Mouse (Mus musculus) forebrain, embryonic 10.5 days (tissue): Measurements from ENCODE around the gene Cbr1. TPM values are rescaled to one million over a fixed set of nuclear protein-coding genes. Genes with fewer than 3 reads are reported as not detected.
A peak's percentile ranks its signal among the peaks of the same experiment; 100 is the strongest.
"Not testable (repeated sequence)": the region's sequence is repeated elsewhere in the genome, so short reads cannot be mapped to it uniquely, and the experiment has no call there.

ENCODE experiments used
- DNase-seq: peaks from one replicate; pipeline ENCODE4 v3.0.0-alpha.2; 2017; ENCODE audit warnings: low spot score; ENCODE audit errors: extremely low spot score
- H3K27ac ChIP-seq: fragments of 300-500 bp; sonication (generic); 2 replicates; pipeline ENCODE4 v1.5.1; 2016; ENCODE audit warnings: mild to moderate bottlenecking
- H3K27me3 ChIP-seq: fragments of 300-500 bp; sonication (generic); 2 replicates; pipeline ENCODE4 v1.6.1; 2016; ENCODE audit warnings: mild to moderate bottlenecking; ENCODE audit not compliant: poor library complexity, severe bottlenecking
- H3K36me3 ChIP-seq: fragments of 300-500 bp; sonication (generic); replicated peaks from 2 replicates; pipeline ENCODE4 v1.6.1; 2016; ENCODE audit warnings: mild to moderate bottlenecking, moderate library complexity
- H3K4me1 ChIP-seq: fragments of 300-500 bp; sonication (generic); 2 replicates; pipeline ENCODE4 v1.6.1; 2016
- H3K4me3 ChIP-seq: fragments of 300-500 bp; sonication (generic); 2 replicates; pipeline ENCODE4 v1.5.1; 2016; ENCODE audit warnings: mild to moderate bottlenecking, moderate library complexity
- H3K9me3 ChIP-seq: fragments of 300-500 bp; sonication (generic); 2 replicates; pipeline ENCODE4 v1.6.1; 2016; ENCODE audit warnings: mild to moderate bottlenecking, moderate library complexity
- WGBS: fragments of 180-500 bp; shearing (Covaris S2); methylation state at CpG from one replicate; pipeline ENCODE4 v1.1.7; 2016; 5-methylcytosine and 5-hydroxymethylcytosine counted together
- polyA plus RNA-seq: library from polyadenylated mRNA; unstranded; fragments of >200 nt; fragmentation: Nextera tagmentation; extraction: Ambion mirVana; gene quantifications from 2 replicates; pipeline ENCODE4 v1.2.1, GENCODE M21; 2016

The Cbr1 gene
- polyA plus RNA-seq, 1 experiment from 2014 or later, result 84.7 TPM

DNA sequence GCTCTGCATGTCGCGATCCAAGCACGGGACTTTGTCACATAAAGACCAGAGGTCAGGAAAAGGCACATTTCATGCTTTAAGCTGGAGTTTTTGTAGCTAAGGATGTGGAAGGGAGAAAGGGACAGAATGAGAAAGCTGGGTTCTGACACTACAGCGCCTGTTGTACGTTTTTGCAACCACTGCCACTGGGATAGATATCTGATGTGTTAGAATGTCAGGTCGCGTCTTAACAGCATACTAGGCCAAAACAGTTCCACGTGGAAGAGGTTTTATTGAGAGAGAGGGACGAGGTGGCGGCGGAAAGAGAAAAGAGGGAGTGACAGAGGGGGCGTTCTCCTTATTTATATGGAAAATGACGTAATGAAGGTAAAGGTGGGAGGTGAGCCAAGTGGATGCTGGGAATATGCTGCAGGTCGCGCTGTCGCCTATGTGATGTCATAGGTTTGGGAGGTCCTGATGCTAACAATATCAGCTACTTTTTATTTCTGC is 1.1 kb upstream of the Cbr1 start:
- Histone ChIP-seq H3K4me3 (peak overlapping the region; percentile 68), H3K9me3 (no peaks in the 10 kb centered on the region), H3K4me1 (peaks cover 36% of the 10 kb centered on the region), H3K36me3 (peaks cover 5% of the 10 kb centered on the region; the same call in 1 of the 2 replicates), H3K27ac (peak overlapping the region; percentile 91), H3K27me3 (peaks cover 9% of the 10 kb centered on the region; the same call in 1 of the 2 replicates)
- DNase-seq, result peak; percentile 35
- 3% methylated on average over 16 of the region's 16 CpGs for WGBS

DNA sequence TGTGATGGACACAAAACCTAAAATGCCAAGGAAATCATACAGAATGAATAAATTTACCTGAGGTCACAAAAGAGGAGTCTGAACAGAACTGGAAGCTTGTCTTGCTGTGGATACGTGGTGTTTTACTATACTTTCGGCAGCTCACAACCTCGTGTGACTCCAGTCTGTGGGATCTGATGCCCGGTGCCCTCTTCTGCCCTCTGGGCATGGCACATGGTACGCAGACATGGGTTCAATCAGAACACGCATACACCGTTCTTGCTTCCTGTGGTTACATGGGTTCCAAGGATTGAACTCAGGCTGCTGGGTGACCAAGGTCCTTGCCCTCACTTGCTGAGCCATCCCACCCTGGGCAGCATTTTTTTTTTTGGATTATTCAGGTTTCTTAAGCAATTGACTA is 493 bp downstream of the Cbr1 start:
- DNase-seq, result no peak
- 86% methylated on average over 7 of the region's 7 CpGs for WGBS
- peaks cover 22% of the 10 kb centered on the region for H3K36me3 ChIP-seq

DNA sequence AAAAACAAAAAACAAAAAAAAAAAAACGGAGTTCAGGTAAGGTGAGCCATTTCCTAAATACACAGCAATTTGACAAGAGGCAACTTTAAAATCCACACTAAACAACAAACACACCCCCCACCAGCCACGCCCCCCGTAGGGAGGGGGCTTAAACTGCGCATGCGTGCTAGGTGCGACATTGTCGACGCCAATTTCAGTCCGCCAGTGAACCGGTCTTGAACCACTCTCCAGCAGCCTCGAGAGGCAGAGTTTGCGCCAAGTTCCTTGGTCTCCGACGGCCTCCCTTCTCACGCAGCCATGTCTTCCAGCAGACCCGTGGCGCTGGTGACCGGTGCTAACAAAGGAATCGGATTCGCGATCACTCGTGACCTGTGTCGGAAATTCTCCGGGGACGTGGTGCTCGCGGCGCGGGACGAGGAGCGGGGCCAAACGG is 2.0 kb downstream of the Cbr1 start:
- Histone ChIP-seq H3K36me3 (peaks cover 32% of the 10 kb centered on the region), H3K27ac (peak overlapping the region; percentile 88), H3K9me3 (no peaks in the 10 kb centered on the region), H3K4me1 (peaks cover 36% of the 10 kb centered on the region), H3K27me3 (peaks cover 9% of the 10 kb centered on the region; the same call in 1 of the 2 replicates), H3K4me3 (peak overlapping the region; percentile 74)
- WGBS, result under 1% methylated on average over 32 of the region's 32 CpGs
- DNase-seq, result peak; percentile 78

More for the DNA sequence above, 493 bp downstream of the Cbr1 start:
- no peak overlapping the region for H3K27ac ChIP-seq
- no peak overlapping the region for H3K4me3 ChIP-seq
- peaks cover 9% of the 10 kb centered on the region; the same call in 1 of the 2 replicates for H3K27me3 ChIP-seq
- H3K9me3 ChIP-seq, result no peaks in the 10 kb centered on the region
- H3K4me1 ChIP-seq, result peaks cover 36% of the 10 kb centered on the region

DNA sequence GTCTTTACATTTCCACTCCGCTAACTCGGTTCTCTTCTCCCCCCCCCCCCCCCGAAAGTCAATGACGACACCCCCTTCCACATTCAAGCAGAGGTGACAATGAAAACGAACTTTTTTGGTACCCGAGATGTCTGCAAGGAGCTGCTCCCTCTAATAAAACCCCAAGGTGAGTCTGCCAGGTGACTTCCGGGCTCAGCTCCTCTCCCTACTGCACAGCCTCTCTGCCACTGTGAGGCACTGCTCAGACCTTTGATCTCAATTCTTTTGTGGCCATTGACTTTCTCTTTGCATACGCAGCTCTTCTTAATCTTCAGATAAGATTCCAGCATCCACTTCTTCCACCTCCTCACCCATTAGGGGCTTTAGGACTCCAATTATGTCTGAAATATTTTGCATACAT is 3.1 kb downstream of the Cbr1 start:
- WGBS, result 73% methylated on average over 8 of the region's 8 CpGs
- Histone ChIP-seq H3K36me3 (peaks cover 32% of the 10 kb centered on the region), H3K4me1 (peaks cover 32% of the 10 kb centered on the region), H3K4me3 (peak overlapping the region; percentile 74; the same call in 1 of the 2 replicates), H3K9me3 (no peaks in the 10 kb centered on the region), H3K27ac (no peak overlapping the region), H3K27me3 (peaks cover 9% of the 10 kb centered on the region; the same call in 1 of the 2 replicates)
- no peak for DNase-seq

DNA sequence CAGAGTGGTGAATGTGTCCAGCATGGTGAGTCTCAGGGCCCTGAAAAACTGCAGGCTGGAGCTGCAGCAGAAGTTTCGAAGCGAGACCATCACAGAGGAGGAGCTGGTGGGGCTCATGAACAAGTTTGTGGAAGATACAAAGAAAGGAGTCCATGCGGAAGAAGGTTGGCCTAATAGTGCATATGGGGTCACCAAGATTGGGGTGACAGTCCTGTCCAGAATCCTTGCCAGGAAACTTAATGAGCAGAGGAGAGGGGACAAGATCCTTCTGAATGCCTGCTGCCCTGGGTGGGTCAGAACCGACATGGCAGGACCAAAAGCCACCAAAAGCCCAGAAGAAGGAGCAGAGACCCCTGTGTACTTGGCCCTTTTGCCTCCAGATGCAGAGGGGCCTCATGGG is 4.1 kb downstream of the Cbr1 start:
- DNase-seq, result no peak
- Histone ChIP-seq H3K27ac (no peak overlapping the region), H3K4me3 (no peak overlapping the region), H3K27me3 (peaks cover 9% of the 10 kb centered on the region; the same call in 1 of the 2 replicates), H3K9me3 (no peaks in the 10 kb centered on the region), H3K36me3 (peaks cover 32% of the 10 kb centered on the region), H3K4me1 (peaks cover 22% of the 10 kb centered on the region)
- WGBS, result 94% methylated on average over 4 of the region's 4 CpGs

DNA sequence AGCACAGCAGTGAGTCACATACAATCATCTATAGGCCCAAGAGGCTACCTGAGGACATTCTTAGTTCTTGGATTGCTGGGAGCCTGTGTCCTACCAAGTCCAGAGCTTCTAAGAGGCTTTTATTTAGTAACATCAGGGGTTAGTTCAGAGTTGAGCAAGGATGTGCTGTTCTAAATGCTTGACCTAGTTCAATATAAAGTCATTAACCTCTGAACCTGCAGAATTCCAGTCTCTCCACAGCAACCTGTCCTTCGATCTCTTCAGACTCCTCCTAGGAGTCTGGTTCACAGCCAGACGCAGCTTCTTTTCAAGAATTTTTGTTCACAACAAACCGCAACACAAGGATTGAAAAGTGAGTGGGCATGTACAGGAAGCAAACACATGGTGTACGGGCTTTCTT is 5.3 kb downstream of the Cbr1 start:
- peaks cover 32% of the 10 kb centered on the region for H3K36me3 ChIP-seq
- H3K4me3 ChIP-seq, result no peak overlapping the region
- H3K4me1 ChIP-seq, result peaks cover 14% of the 10 kb centered on the region
- 94% methylated on average over 4 of the region's 4 CpGs for WGBS
- no peak for DNase-seq
- H3K9me3 ChIP-seq, result no peaks in the 10 kb centered on the region
- 0 out of 2 replicates have a peak, but pooled peaks cover under 1% of the 10 kb centered on the region for H3K27me3 ChIP-seq
- H3K27ac ChIP-seq, result no peak overlapping the region

DNA sequence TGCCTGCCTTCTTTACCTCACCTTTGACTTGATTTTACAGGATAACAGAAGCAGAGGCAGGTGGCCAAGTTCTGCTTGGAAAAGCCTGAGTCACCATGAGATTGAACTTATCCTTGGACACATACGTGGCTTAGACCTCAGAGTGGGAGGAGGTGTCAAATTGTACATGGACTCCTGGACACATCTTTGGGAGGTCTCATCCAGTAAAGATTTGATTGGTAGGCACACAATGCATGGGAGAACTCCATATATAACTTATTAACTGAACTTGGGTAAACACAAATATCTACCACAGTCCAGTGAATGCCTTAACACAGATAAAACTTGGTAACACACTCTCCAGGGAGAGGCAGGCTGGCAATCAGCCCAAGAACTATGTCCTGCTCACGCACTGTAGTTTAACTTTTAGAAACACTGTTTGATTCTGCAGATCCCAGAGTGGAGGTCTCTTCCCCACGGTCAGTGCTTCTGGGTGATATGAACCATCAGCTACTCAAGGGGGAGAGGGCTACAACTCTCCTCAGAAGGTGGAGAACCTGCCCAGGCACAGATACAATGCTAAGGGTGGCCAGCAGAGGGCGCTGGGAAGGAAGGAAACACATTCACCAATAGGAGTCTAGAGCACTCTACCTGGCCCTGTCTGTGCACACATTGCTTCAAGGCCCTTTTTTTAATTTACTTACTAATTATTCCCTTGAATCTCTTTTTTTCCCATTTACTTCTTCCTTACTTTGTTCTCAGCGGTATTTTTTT is 9.6 kb downstream of the Cbr1 start:
- Histone ChIP-seq H3K36me3 (peaks cover 19% of the 10 kb centered on the region), H3K4me3 (no peak overlapping the region), H3K27me3 (no peaks in the 10 kb centered on the region), H3K9me3 (no peaks in the 10 kb centered on the region), H3K27ac (no peak overlapping the region), H3K4me1 (no peaks in the 10 kb centered on the region)
- 43% methylated on average over 5 of the region's 5 CpGs for WGBS
- DNase-seq, result peak; percentile 55

DNA sequence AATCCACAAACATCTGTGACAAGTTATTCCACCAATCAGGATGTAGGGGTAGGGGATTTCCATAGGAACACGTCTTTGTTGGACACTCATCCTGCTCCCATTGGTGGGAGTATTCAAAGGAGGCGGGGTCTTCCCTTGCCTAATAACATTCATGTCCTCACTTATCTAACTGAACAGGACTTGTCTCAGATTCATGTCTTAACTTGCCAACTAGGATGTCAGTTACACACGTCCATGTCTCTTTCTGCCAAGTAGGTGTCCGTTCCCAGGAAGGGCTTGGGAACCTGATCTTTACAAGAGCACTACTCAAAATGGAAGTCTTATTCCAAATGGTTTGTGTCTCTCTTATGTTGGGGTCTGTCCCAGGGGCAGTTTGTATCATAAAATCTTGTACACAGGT is 18.1 kb downstream of the Cbr1 start:
- H3K9me3 ChIP-seq, H3K4me3 ChIP-seq, H3K27me3 ChIP-seq, H3K36me3 ChIP-seq, DNase-seq, H3K27ac ChIP-seq, H3K4me1 ChIP-seq: not testable (repeated sequence)
- WGBS, result 88% methylated on average over 4 of the region's 4 CpGs

DNA sequence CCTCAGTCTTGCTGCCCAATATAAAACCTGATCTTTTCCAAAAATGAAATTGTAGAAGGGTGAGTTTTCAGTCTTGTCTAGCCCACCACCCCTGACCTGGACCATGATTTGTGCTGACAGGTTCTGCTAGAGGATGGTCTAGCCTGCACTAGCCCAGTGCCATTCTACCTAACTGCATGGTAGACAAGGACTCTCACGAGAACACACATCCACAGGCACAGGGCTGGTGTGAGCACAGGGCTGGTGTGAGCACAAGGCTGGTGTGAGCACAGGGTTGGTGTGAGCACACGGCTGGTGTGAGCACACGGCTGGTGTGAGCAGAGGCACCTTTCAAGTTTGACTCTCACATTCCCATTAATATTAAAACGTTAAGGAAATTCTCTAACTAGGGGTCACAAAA is 19.0 kb downstream of the Cbr1 start:
- DNase-seq, result no peak
- 80% methylated on average over 4 of the region's 4 CpGs for WGBS
- H3K27ac ChIP-seq, result no peak overlapping the region
- no peaks in the 10 kb centered on the region for H3K27me3 ChIP-seq
- H3K9me3 ChIP-seq, result no peaks in the 10 kb centered on the region
- no peak overlapping the region for H3K4me3 ChIP-seq
- H3K36me3 ChIP-seq, result no peaks in the 10 kb centered on the region
- H3K4me1 ChIP-seq, result no peaks in the 10 kb centered on the region

DNA sequence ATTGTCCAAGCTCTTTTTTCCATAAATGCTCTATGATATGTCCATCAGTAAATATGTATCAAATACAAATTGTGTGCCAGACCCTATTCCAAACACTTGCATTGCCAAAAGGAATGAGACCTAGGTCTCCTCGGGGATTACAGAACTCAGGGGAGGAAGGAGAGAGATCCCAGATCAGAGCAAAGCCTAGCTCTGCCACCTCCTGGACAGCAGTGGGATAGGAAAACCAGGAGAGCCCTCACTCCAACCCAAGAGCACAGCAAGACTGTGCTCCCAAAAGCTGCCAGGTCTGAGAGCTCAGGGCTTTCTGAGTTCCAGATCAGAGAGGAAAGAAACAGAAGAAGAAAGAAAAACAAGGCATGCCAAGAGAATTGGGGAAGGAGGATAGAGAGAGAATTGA is 21.1 kb downstream of the Cbr1 start:
- H3K36me3 ChIP-seq, result no peaks in the 10 kb centered on the region
- H3K27me3 ChIP-seq, result no peaks in the 10 kb centered on the region
- no peaks in the 10 kb centered on the region for H3K9me3 ChIP-seq
- no peak overlapping the region for H3K4me3 ChIP-seq
- H3K27ac ChIP-seq, result no peak overlapping the region
- DNase-seq, result no peak
- WGBS, result 19% methylated on average over 1 of the region's 1 CpGs
- no peaks in the 10 kb centered on the region for H3K4me1 ChIP-seq

DNA sequence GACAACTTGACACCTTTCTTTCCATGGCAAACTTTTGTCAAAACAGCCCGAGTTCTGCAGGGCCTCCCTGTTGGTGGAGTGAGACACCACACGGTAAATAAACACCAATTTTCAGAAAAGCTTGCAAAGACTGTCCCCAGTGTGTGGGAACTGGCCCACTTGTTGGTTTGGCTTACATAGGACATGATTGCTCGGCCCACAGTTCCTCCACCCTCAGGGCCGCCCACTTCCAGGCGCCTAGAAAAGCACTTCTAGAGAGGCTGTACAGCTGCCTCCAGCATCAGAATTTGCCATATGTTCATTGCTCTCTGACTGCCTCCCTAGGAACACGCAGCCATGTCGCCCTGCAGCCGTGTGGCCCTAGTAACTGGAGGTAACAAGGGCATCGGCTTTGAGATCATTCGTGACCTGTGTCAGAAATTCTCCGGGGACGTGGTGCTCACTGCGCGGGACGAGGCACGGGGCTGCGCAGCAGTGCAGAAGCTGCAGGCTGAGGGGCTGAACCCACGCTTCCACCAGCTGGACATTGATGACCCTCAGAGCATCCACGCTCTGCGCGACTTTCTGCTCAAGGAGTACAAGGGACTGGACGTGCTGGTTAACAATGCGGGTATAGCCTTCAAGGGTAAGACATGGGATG is 22.2 kb downstream of the Cbr1 start, which contains the start of gene Gm5678:
TSS of gene Gm5678 (plus strand) at position 337 of the 640 bp plus-strand sequence.
- 87% methylated on average over 23 of the region's 23 CpGs for WGBS
- Histone ChIP-seq H3K9me3 (no peaks in the 10 kb centered on the region), H3K36me3 (no peaks in the 10 kb centered on the region), H3K27ac (no peak within 1 kb of the TSS), H3K4me1 (no peaks in the 10 kb centered on the region), H3K4me3 (no peak within 1 kb of the TSS), H3K27me3 (no peaks in the 10 kb centered on the region)
- DNase-seq, result no peak

DNA sequence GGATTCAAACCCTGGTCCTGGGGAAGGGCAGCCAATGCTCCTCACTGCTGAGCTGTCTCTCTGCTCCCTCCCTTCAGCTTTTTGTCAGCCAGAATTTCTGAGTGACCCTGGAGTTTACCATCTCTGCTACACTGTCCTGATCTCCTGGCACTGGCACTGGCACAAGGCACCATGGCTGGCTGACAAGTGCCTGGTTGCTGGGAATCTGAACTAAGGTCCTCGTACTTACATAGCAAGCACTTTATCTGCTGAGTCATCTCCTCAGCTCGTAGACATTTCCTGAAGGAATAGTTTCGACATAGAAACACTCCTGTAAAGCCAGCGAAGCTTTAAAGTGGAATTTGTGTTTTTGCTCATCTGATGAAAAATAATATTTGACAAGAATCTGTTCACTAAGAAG is 38.4 kb downstream of the Cbr1 start:
- no peaks in the 10 kb centered on the region for H3K4me1 ChIP-seq
- 84% methylated on average over 4 of the region's 4 CpGs for WGBS
- no peaks in the 10 kb centered on the region for H3K36me3 ChIP-seq
- no peaks in the 10 kb centered on the region for H3K27me3 ChIP-seq
- H3K9me3 ChIP-seq, result no peaks in the 10 kb centered on the region
- no peak overlapping the region for H3K27ac ChIP-seq
- no peak overlapping the region for H3K4me3 ChIP-seq
- no peak for DNase-seq
